Comparison of ENCODE assay signal across 8 mouse cellular contexts in the genomic region with DNA sequence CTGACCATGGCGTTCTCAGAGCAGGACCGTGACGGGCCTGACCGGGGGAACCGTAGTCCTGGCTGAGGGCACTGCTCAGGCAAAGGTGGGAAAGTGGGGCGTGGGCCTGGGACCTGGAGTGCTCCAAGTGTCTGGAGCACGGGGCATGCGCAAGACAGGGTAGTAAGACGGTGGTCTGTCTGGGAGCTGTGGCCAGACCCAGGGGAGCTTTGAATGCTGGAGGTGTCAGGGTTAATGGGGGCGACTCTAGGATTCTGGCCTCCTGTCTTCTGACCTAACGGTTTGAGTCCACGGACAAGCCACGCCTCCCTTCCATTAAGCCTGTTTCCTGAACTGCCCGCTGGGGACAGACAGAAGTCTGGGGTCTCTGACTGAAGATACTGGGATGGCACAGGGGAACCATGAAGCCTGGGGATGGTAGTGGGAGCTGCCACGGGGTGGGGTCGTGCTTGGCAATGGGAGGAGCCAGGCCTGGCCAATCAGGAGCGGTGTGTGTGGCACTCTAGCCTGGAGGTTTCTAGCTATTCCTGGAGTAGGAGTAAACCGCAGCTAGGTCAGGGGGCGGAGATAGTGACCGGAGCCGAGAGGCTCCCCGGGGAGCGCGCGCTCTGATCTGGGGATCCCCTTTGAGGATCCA. TPM values are rescaled to one million over a fixed set of nuclear protein-coding genes. Genes with fewer than 3 reads are reported as not detected.
DNase-seq lines count a peak whose midpoint lies in the region; ATAC-seq and TF ChIP-seq lines count a peak whose summit lies in the region.

No protein-coding gene starts in this region.

- H3K9ac ChIP-seq in hindbrain, embryonic 16.5 days (ENCODE audit: low read depth, low read length), result no peak overlapping the region
- H3K9ac ChIP-seq in liver, embryonic 14.5 days (replicated peaks), result peak overlapping the region; percentile 61

- TF ChIP-seq CTCF in liver, embryonic 14.5 days (IDR thresholded peaks at IDR 0.05; ENCODE audit: low read depth), result no peak

- no peak overlapping the region; the same call in 1 of the 2 replicates for H3K27ac ChIP-seq in hindbrain, embryonic 16.5 days (ENCODE audit: low read depth, low read length)
- H3K27ac ChIP-seq in liver, embryonic 14.5 days, result peak overlapping the region; percentile 48

- H3K4me1 ChIP-seq in hindbrain, embryonic 16.5 days (ENCODE audit: control insufficient read depth, insufficient read depth, low read depth, low read length), result peaks cover 16% of the 10 kb centered on the region
- H3K4me1 ChIP-seq in liver, embryonic 14.5 days (replicated peaks; ENCODE audit: control insufficient read depth in 2 of 2, insufficient read depth in 2 of 2, low read length in 1 of 2), result peaks cover 13 to 32% of the 10 kb centered on the region in 2 experiments

- peak overlapping the region; percentile 84 for H3K4me3 ChIP-seq in hindbrain, embryonic 16.5 days (ENCODE audit: low read length)
- peak overlapping the region; percentile 61 to 70 for H3K4me3 ChIP-seq in liver, embryonic 14.5 days (ENCODE audit: insufficient read depth in 1 of 2, low read depth in 2 of 2, low read length in 2 of 2)

- peak; percentile 40; the same call in 1 of the 2 replicates for ATAC-seq in hindbrain, embryonic 16.5 days
- ATAC-seq in liver, embryonic 14.5 days (ENCODE audit: insufficient read depth), result peak; percentile 73

- no peaks in the 10 kb centered on the region for H3K9me3 ChIP-seq in hindbrain, embryonic 16.5 days (ENCODE audit: control insufficient read depth, low read length)
- H3K9me3 ChIP-seq in liver, embryonic 14.5 days (ENCODE audit: control insufficient read depth, low read length), result no peaks in the 10 kb centered on the region

- TF ChIP-seq EP300 in liver, embryonic 14.5 days (IDR thresholded peaks at IDR 0.05; ENCODE audit: low read depth), result no peak

- DNase-seq in thymus, postnatal 4 days, result peak; percentile 36
- no peak for DNase-seq in thymus, postnatal 0 days (ENCODE audit: low spot score)
- peak; percentile 67 to 68 for DNase-seq in cerebellum, postnatal 10 days
- DNase-seq in gastrocnemius, adult 8-10 months (ENCODE audit: low spot score in 2 of 2), result peak; percentile 84 to 87
- peak; percentile 66 to 74 (median 68) for DNase-seq in liver, embryonic 14.5 days (ENCODE audit: low read depth in 3 of 3, low spot score in 3 of 3)
- peak; percentile 26 for DNase-seq in naive thymus-derived CD4-positive, alpha-beta T cell, adult 2 months (ENCODE audit: low read depth)
- peak; percentile 53 for DNase-seq in urinary bladder, postnatal 25 days (ENCODE audit: low spot score)

- peak overlapping the region; percentile 86 for H3K4me2 ChIP-seq in hindbrain, embryonic 16.5 days (ENCODE audit: low read length)
- peak overlapping the region; percentile 89 for H3K4me2 ChIP-seq in liver, embryonic 14.5 days (ENCODE audit: low read depth)

- peaks cover 2% of the 10 kb centered on the region; the same call in 1 of the 2 replicates for H3K36me3 ChIP-seq in hindbrain, embryonic 16.5 days (ENCODE audit: control insufficient read depth, insufficient read depth, low read length)
- H3K36me3 ChIP-seq in liver, embryonic 14.5 days (replicated peaks; ENCODE audit: control insufficient read depth, insufficient read depth, low read depth), result no peaks in the 10 kb centered on the region

- WGBS in hindbrain, embryonic 16.5 days, result 9% methylated on average over 25 of the region's 25 CpGs
- WGBS in liver, embryonic 14.5 days (ENCODE audit: insufficient replicate concordance), result under 1% methylated on average over 25 of the region's 25 CpGs

- no peaks in the 10 kb centered on the region for H3K27me3 ChIP-seq in hindbrain, embryonic 16.5 days (replicated peaks; ENCODE audit: control insufficient read depth, insufficient read depth, low read length)
- no peaks in the 10 kb centered on the region for H3K27me3 ChIP-seq in liver, embryonic 14.5 days (ENCODE audit: control insufficient read depth, insufficient read depth, low read length)

RNA-seq across cellular contexts. Expression of gene St6galnac6, which starts 8.8 kb away (rescaled TPM):
- polyA plus RNA-seq in thymus, postnatal 0 days (2015; fragmentation: Nextera tagmentation; extraction: Ambion mirVana), result 5.5 and 5.7 TPM in 2 replicates
- total RNA-seq in gastrocnemius, adult 8-10 months (2022), result 10 to 100 TPM; 48.6 to 61.3 (median 54.9) TPM
- 29.5 and 35.4 TPM in 2 replicates for polyA plus RNA-seq in hindbrain, embryonic 16.5 days (2015; fragmentation: Nextera tagmentation; extraction: Ambion mirVana)
- 9.9 and 14.3 TPM in 2 replicates for polyA plus RNA-seq in liver, embryonic 14.5 days (2012; rRNA removed)
- polyA plus RNA-seq in liver, embryonic 14.5 days (2014; fragmentation: Nextera tagmentation; extraction: Ambion mirVana), result 3.2 and 4.4 TPM in 2 replicates

RNA-seq across cellular contexts. Expression of gene Ak1, which starts 13.3 kb away (rescaled TPM):
- polyA plus RNA-seq in thymus, postnatal 0 days (2015; fragmentation: Nextera tagmentation; extraction: Ambion mirVana), result 2.0 and 2.4 TPM in 2 replicates
- total RNA-seq in gastrocnemius, adult 8-10 months (2022), result 1,000 to 10,000 TPM; 1,455 to 1,877 (median 1,746) TPM
- polyA plus RNA-seq in hindbrain, embryonic 16.5 days (2015; fragmentation: Nextera tagmentation; extraction: Ambion mirVana), result 111 and 117 TPM in 2 replicates
- 0.34 and 0.37 TPM in 2 replicates for polyA plus RNA-seq in liver, embryonic 14.5 days (2012; rRNA removed)
- polyA plus RNA-seq in liver, embryonic 14.5 days (2014; fragmentation: Nextera tagmentation; extraction: Ambion mirVana), result 0.44 and 0.59 TPM in 2 replicates

RNA-seq across cellular contexts. Expression of gene St6galnac4, which starts 21.4 kb away (rescaled TPM):
- polyA plus RNA-seq in thymus, postnatal 0 days (2015; fragmentation: Nextera tagmentation; extraction: Ambion mirVana), result 24.3 and 25.3 TPM in 2 replicates
- total RNA-seq in gastrocnemius, adult 8-10 months (2022), result 10 to 100 TPM; 11.4 to 15.5 (median 13.8) TPM
- 49.6 and 54.3 TPM in 2 replicates for polyA plus RNA-seq in hindbrain, embryonic 16.5 days (2015; fragmentation: Nextera tagmentation; extraction: Ambion mirVana)
- 5.4 and 5.6 TPM in 2 replicates for polyA plus RNA-seq in liver, embryonic 14.5 days (2012; rRNA removed)
- polyA plus RNA-seq in liver, embryonic 14.5 days (2014; fragmentation: Nextera tagmentation; extraction: Ambion mirVana), result 6.2 and 6.8 TPM in 2 replicates

RNA-seq across cellular contexts. Expression of gene 9430097D07Rik, which starts 32.8 kb away (rescaled TPM):
- 0.08 TPM in 1 of 2 replicates, not detected in the other for polyA plus RNA-seq in thymus, postnatal 0 days (2015; fragmentation: Nextera tagmentation; extraction: Ambion mirVana)
- not detected for total RNA-seq in gastrocnemius, adult 8-10 months (2022)
- polyA plus RNA-seq in hindbrain, embryonic 16.5 days (2015; fragmentation: Nextera tagmentation; extraction: Ambion mirVana), result 0.72 and 1.6 TPM in 2 replicates
- not detected in 2 replicates for polyA plus RNA-seq in liver, embryonic 14.5 days (2012; rRNA removed)
- 0.06 TPM in 1 of 2 replicates, not detected in the other for polyA plus RNA-seq in liver, embryonic 14.5 days (2014; fragmentation: Nextera tagmentation; extraction: Ambion mirVana)

RNA-seq across cellular contexts. Expression of gene Pip5kl1, which starts 33.7 kb away (rescaled TPM):
- 0.28 and 0.31 TPM in 2 replicates for polyA plus RNA-seq in thymus, postnatal 0 days (2015; fragmentation: Nextera tagmentation; extraction: Ambion mirVana)
- not detected for total RNA-seq in gastrocnemius, adult 8-10 months (2022)
- 16.9 and 20.4 TPM in 2 replicates for polyA plus RNA-seq in hindbrain, embryonic 16.5 days (2015; fragmentation: Nextera tagmentation; extraction: Ambion mirVana)
- polyA plus RNA-seq in liver, embryonic 14.5 days (2012; rRNA removed), result 0.11 TPM in 2 replicates
- not detected in 2 replicates for polyA plus RNA-seq in liver, embryonic 14.5 days (2014; fragmentation: Nextera tagmentation; extraction: Ambion mirVana)

Comparison
In these comparisons a context has a peak if more than half of its experiments do, and no peak if none do; other contexts are left out.
1. RNA of gene Ak1, which starts 13.3 kb away (polyA plus RNA-seq): 111 to 117 TPM in hindbrain, embryonic 16.5 days; 2.0 to 2.4 TPM in thymus, postnatal 0 days and 0.34 to 0.59 TPM in liver, embryonic 14.5 days; every median in the first group is over 10 times any median in the second.